Mouse (Mus musculus) frontal cortex, postnatal 14 days (tissue): ENCODE results near the gene Lmx1a.

Experiments used
- DNase-seq, 2 experiments: peaks; one replicate each; pipeline ENCODE4 v3.0.0; 2022; ENCODE audit warnings: low spot score in 2 of 2

Gene Lmx1a

DNA sequence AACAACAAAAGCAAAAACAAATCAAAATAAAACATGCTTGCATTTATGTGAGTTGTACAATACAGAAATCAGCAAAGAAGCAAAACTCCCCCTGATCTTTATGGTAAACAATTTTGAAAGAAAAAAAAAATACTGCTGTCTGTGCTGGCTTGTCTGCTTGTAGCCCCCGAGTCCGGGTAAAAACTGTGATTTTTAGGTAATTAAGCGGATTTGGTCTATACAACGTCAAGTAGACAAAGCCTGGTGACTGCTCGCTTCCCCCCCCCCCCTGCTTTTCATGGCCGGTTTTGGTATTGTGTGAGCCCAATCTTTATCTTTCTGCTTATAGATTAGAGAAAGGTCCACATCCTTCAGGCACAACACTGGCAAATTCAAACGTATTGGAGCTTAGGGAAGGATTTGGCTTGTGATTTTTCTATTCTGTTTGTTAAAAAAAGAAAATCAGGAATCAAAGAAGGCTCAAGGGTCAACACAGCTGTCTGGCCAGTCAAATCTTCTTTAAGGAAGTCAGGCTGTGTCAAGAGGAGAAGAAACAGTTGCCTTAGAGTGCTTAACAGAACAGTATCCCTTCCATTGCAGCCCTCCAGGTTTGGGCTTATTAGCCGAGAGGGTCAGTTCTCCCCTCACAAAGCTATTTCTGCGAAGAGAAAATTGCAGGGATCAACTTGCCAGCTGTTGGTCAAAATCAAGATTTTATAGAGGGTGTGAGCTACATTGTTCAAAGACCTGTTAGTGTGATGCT, 4.6 kb downstream of the Lmx1a start:
- no peak for DNase-seq

DNA sequence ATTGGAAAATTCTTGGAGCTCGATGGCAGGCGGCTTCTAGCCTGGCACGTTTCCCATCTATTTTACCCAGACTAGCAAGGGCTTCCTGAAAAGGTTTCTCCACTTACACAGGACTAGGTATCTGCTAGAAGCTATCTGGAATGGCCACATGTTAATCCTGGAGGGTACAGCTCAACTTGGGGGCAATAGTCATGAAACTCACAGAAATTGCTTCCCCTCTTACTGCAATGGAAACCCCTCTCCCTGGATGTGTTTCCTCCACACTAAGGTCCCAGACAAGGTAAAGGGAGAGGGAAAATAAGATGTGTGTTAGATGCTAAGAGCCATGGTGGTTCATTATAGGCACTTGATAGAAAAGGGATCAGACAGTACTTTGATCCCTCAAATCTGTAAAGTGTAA, 5.7 kb downstream of the Lmx1a start:
- DNase-seq, result no peak

DNA sequence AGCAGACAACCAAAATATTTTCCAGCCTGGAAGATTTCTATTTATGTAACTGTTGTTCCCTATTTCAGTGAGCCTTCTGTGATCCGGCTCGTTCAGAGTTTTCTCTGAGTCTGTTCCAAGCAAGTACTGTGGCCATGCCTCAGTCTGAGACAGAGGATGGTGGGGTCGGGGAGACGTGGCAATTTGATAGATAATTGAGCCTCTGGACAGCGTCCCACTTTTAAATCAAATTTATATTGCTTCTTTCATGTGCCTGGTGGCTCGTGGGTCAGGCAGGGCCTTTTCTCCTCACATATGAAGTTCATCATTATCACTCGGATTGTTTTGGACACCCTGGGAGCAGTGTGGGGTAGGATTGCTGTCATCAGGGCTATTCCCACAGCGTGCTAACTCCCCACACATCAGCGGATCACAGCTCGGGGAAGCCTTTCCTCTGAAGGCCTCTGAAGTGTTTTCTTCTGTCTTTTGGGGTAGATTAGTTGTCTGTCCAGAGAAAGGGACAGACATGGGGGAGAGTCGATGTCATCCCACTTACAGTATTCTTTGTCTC, 6.9 kb downstream of the Lmx1a start:
- DNase-seq, result no peak

DNA sequence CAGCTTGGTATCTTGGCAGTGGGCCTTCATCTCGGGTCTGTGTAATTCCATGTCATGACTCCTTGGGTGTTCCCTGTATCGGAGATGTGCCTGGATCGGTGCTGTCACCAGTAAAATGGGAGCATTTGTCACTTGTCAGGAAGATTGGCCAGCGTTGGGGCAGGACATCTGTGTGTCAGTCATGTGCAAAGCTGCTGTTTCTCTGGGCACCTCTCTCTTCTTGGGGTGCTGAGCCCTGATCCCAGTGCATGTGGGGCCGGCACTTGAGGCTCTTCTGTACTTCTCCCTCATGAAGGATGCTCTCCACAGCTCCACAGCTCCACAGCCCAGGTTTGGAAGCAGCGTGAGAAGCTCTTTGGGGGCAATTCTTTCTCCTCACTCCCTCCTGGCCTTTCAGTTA, 10.7 kb downstream of the Lmx1a start:
- no peak for DNase-seq

DNA sequence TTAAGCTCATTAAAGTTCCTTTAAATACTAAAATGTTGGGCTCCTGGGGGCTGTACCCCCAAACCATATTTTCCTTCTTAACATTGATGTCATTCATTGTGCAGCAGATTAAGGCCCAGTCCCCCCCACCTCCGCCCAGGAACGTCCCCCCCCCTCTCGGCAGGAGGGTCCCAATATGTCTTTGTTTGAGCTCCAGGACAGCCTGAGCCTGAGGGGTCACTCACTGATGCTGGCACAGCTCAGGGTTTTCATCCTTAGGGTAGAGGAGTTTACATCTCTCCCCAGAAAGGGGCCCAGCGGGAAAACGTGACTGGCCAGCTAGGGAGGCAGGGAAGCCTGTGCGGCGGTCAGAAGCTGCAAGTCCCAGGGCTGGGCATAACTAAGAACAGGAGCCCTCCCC, 11.2 kb downstream of the Lmx1a start:
- no peak for DNase-seq

DNA sequence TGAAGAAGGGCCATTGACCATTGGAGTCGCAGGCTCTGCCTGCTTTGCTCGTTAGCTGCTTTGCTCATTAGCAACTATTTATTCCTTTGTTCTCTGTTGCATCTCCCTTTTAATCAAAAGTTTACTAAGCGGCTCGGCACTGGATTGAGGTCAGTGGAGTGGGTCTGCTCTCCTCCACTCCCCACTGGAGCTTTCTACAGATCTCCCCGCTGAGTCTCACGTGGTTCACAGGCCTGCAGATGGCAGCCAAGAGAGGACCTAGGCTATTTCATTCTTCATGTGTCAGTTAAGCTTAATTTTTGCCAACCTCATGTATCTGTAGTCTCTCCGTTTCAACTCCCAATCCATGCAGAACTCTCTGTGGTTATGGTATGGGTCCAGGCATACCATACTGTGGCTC, 16.5 kb downstream of the Lmx1a start:
- DNase-seq, result no peak

DNA sequence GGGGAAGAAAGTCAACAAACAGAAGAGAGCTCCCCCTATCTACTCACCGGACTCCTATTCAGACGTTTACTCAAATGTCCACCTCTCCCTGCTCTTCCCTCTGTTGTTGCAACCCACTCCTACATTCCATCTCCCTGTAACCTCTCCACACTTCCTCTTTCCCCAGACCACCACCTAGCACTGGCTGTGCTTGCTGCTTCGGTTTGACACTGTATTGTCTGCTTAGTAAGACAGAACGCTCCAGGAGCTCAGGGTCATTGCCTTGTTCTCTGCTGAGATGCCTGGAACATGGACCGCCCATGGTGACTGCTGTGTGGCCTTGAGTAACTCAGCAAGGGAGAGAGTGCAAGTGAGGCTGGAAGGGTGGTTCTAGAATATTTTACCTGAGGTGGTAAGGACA, 19.7 kb downstream of the Lmx1a start:
- no peak for DNase-seq

DNA sequence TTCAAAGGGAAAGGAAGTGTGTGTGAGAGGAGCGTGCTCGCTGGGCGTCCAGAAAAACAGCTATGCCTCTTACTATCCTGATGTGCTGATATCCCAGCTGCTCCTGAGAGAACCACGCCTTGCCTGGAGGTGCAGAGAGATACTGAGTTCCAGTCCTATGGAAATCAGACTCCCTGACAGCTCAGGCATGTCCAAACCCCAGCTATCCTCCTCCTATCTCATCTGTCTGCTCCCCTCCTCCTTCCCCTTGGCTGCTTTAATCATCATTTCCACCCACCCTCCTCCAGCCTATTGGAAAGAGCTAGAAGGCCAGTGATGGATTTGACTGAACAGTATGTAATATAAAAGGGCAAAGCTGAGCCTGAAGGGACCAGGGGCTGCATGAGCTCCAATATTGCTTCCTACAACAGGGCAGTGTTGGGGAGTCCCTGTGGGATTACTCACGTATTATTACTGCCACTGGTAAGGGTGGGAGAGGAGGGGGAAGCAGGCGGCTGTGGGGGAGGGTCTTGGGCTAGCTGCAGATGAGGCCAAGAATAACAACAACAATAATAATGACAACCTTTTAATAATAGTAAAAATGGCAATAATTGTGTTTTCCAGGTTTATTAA, 26.8 kb downstream of the Lmx1a start:
- DNase-seq, result no peak

DNA sequence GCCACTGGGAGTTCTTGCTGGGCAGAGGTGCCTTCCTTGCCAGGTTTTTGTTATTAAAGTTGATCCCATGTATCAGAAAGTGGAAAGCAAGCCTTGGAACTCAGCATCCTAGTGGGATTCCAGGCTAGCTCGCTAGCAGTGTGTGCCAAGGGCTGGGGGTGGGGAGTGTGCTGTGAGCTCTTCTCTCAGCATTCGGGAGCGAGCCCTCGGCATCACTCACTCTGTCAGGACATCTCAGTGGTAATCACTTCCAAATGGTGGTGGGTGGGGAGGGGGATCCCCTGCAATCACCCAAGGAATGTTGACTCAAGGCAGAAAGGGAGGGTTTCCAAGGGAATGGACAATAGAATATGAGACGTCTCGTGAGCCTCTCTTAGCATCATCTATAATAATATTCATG, 45.4 kb downstream of the Lmx1a start:
- DNase-seq, result no peak

DNA sequence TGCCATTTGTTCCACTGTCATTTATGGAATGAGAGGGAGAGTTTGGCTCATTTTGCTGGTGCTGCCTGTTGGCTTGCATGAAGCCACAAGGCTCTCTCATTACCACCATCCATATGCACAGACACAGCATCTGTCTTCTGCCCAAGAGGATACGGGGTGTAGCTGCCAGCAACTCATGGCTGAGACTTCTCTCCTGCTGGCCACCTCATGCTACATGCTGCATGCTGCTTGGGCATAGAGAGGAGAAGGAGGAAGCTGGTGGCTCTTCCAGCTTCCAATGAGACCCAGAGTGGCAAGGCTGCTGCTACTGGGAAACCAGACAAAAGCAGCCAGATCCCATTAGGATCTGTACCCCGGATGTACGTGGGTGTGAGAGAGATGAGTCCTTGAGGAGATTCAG, 47.8 kb downstream of the Lmx1a start:
- DNase-seq, result no peak

DNA sequence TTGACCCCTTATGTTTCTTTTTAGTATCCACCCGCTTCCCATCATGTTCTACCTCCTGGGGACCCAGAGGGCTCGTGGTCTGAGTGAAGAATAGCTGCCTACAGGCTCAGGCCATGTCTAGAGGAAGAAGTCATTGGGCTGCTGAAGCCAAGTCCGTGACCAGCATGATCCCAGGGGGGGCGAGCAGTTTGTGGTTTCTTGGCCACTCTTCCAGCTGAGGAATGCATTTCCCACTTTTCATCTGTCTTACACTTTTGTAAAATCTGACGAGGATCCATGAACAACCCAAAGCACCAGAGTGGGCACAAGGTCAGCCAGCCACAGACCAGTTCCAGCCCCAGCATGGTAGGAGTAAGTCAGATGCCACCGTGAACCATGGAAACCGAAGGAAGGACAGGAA, 50.2 kb downstream of the Lmx1a start:
- no peak for DNase-seq

DNA sequence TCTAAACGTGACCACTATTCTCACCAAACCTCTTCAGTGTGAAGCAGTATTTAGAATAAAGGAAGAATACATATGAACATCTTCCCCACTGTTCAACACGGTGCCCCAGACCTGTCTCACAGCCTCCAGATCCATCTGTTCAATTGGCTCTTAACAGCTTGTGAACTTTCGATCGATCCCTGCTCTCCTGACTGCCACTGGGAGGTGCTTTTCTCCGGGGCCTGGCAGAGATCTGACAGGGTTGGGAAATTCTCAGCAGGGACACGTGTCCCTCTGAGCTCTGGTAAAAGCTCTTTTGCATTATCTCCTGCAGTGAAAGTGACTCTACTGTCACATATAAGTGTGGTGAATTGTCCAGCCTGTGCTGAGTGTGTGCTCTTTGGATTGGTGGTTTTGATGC, 57.6 kb downstream of the Lmx1a start:
- DNase-seq, result no peak

DNA sequence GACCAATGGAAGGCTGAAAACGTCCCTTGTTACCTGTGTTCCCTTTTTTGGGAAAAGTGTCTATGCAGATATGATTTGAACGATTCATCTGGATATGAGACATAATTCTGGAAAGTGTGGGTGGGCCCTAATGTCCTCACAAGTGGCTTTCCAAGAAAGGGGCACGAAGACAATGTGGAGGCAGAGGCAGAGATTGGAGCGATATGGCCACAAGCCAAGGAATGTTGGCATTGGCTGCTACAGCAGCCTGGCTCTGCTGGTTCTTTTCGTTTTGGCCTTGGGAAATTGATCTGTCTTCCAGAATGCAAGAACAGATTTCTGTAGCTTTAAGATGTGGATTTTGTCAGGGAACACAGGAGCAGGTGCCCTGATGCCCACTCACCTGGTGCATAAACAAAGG, 63.6 kb downstream of the Lmx1a start:
- no peak for DNase-seq

DNA sequence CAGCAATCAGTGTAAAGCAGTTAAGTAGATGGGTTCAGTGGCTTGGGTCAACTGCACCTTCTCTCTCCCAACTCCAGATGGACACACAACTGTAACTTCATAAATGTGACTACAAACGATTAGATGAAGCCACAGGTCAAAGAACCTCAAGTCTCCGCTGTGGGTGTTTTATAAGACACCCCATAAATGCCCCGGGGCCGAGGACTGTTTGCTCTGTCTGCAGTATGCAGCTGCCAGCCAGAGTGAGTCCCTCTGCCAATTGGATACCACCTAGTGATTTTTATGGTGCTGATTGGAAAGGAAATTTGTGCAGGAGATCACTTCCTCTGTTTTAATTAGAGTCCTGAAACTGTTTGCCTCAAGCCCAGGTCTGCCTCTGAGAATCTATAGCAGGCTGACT, 65.0 kb downstream of the Lmx1a start:
- no peak for DNase-seq

DNA sequence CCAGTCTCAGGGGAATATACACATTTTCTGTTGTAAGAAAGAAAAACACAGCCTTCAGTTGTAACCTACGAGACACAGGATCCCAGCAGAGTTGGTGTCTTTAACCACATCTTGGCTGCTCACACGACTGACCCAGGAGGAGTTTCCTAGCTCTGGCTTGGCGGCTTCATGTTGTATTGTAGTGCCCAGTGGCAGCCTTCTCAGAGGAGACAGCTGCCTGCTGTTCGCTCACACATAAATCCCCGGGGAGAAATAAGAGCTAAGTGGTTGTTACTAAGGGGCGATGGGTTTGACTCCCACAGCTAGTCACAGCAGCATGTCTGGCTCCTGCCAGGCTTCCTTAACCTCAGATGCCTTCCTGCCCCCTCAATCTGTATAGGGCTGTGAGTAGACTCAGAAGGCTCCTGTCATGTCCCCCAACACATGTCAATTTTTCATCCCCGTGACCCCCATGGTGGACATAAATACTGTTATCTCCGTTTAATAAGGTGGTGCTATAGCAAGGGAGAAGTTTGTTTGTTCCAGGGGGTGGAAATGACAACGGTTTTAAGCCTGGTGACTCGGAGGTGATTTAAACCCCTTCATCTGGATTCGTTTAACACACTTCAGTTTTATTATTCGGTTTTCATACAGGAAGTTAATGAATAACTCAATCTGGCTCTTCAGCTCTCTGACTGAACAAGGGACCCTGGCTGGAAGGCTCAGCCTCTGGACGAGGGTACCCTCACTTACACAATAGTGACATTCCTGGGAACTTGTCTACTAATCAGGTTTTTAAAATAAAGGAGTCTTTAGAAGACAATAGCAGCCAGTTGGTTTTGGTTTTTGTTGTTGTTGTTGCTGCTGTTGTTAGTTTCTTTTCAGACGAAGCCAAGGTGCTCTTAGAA, 65.8 kb downstream of the Lmx1a start:
- DNase-seq, result no peak

DNA sequence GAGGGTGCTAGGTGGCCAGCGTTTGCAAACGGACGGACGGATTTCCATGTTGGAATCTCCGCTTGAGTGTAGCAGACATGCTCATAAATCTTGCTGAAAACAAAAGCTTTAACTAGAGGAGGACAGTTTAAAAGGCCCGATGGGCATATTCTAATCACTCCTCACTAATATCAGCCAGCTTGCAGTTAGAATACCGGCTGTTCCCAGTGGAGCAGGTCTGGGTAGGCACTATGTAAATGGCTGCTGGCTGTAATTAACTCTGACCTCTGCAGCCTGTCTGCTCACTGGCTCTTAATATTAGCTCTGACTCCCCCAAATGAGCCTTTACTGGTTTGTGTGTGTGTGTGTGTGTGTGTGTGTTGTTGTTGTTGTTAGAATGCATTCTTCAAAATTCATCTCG, 69.2 kb downstream of the Lmx1a start:
- no peak for DNase-seq

DNA sequence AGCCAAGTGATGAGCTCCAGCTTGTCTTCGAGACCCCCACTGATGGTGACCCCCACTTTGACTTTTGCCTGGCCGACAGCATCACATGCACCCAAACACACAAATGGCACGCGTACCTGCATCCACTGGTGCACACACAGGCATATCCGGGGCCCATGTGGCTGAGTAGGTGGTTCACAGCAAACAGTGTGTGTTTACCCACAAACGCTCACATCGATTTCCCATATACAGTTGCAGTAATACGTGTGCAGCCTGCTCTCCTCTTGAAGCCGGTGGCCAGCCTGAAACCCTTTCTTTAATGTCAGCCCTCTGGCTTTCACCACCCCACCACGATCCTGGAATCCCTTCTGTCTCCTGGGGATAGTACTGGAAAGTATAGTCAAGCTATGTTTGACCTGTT, 71.3 kb downstream of the Lmx1a start:
- DNase-seq, result no peak

DNA sequence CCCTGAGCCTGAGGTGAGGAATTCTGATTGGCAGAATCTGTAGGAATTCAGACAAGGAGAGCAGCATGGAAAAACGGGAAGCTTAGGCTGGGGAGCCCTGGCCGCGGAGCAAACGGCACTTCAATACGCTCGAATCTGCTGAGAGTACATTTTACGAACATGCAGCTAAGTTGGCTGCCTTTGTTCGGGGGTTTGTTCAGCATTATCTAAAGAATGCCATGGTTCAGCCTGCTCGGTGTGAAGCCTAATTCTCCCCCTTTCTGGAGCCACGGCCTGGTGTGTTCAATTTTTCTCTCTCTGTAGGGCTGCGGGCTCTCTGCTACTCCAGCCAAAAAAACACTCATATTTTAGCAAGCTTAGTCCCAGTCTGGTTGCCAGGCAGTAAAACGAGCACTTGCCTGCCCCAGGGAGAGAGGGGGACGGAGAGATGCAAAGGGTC, 72.8 kb downstream of the Lmx1a start:
- no peak for DNase-seq

DNA sequence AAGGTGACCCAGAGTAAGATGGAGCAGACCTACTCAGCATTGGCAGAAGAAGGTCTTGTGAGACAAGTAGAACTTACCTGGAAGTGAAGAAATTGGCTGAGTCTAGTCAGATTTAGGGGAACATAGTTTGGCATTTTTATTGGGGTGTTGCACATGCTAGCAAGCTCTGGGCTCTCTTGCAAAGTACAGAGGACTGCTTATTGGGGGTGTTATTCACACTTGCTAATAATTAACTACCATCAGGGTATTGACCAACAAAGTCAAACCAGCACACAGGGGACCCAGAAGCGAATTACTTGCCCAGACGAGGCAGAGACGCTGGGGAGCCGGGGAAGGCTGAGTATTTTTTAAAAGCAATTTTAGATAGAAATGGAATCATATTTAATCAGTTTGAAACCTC, 77.6 kb downstream of the Lmx1a start:
- no peak for DNase-seq

DNA sequence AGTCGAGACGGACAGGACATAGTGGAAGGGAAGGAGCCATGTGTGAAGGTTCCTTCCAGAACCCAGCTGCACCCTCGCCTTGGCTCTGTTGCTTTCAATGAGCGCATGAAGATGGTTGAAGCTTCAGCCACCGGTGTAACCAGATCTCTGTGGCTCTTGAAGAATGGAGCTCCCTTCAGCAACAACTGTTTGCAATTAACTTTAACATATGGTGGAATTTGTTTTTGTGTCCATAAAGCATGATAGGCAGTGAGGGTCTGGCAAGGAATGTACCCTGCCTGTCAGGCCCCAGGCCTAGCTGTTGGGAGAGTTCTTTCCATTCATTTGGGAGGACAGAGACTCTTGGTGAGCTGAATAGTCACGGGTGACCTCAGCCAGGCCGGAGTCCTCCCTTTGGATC, 81.4 kb downstream of the Lmx1a start:
- no peak for DNase-seq

DNA sequence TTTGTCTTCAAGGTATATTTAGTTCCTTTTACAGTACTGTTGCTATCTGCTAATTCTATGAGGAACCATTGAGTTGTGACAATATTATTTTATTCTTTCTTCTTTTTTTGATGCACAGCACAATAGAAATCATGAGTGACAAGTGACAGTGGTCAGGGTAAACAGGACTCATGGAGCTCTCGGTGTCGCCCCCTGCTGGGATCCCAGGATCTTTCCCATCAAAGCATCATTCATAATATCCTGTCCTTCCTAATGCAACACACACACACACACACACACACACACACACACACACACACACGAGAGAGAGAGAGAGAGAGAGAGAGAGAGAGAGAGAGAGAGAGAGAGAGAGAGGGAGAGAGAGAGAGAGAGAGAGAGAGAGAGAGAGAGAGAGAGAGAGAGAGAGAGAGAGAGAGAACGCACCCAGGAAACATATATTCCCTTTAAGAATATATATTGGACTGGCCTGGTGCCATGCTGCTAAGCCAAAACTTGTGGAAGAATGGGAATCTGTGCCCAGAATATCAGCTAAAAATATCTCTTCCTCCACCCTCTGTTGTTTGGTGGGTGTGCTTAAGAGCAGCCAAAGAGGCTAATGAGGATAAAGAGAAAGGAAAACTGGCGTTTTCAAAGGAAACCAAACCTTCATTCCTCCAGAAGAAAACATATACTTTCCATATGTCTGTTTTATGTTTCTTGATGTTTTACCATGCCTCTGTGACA, 90.9 kb downstream of the Lmx1a start:
- peak in 1 of 2 experiments; percentile 23 for DNase-seq
